Comparison of ENCODE assay signal across 10 mouse cellular contexts in the genomic region with DNA sequence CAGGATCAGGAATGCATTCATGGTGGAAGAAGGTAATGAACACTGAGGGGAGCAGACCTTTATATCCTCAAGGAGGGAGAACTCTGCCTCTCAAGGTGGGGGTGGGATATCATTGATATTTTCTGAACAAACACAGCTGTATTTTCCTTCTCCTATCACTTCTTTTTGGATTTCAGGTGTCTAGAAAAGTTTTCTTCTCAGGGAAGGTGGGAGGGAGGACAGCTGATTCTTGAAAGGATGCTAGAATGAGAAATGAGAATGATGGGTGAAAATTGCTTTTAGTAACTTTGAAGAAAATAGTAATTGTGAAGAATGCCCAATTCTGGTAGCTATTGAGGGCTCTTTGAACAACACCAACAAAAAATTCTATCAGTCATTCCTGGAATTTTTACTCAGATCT. TPM values are rescaled to one million over a fixed set of nuclear protein-coding genes. Genes with fewer than 3 reads are reported as not detected.
"Had no signal": no experiment of that assay in that cellular context is flagged by ENCODE, and none has a peak within 500 bp of the region (broad histone marks: within the 10 kb centered on the region; RNA-seq: fewer than 3 reads in every experiment).

A gene (minus strand): TSS at position 101 of the 400 bp plus-strand sequence.

RNA-seq across cellular contexts. Expression of the gene that starts here (rescaled TPM):
- polyA plus RNA-seq: neural tube, embryonic 11.5 days; neural tube, embryonic 12.5 days; neural tube, embryonic 13.5 days; neural tube, embryonic 14.5 days; neural tube, embryonic 15.5 days; small intestine, adult 2 months; stomach, embryonic 14.5 days; testis, adult 2 months; thymus, postnatal 0 days; urinary bladder, adult 2 months had no signal
